Mouse (Mus musculus) myocyte (in vitro differentiated cells): Measurements from ENCODE around the gene Kif1b.

Experiments
- CEBPB ChIP-seq: IDR thresholded peaks from 2 replicates; pipeline ENCODE4 v1.6.1; 2011; ENCODE audit warnings: mild to moderate bottlenecking, moderate library complexity; ENCODE audit not compliant: poor library complexity, insufficient read depth, severe bottlenecking
- E2F4 ChIP-seq: IDR thresholded peaks from one replicate; pipeline ENCODE4 v1.6.1; 2011; ENCODE audit warnings: mild to moderate bottlenecking, control low read depth, moderate library complexity; ENCODE audit not compliant: insufficient read depth
- MAX ChIP-seq: IDR thresholded peaks from one replicate; pipeline ENCODE4 v1.6.1; 2011; ENCODE audit warnings: low read depth, mild to moderate bottlenecking, control low read depth
- MYOD1 ChIP-seq, 3 experiments: IDR thresholded peaks; one replicate each; pipeline ENCODE4 v1.6.1; 2011; ENCODE audit warnings: control low read depth in 2 of 3, low read depth in 2 of 3, mild to moderate bottlenecking in 2 of 3, moderate library complexity in 1 of 3; ENCODE audit not compliant: insufficient read length in 2 of 3, control insufficient read depth in 1 of 3
- MYOG ChIP-seq, 3 experiments: IDR thresholded peaks; one replicate each; pipeline ENCODE4 v1.6.1; 2011; ENCODE audit warnings: control low read depth in 2 of 3, low read depth in 2 of 3, mild to moderate bottlenecking in 2 of 3; ENCODE audit not compliant: insufficient read length in 2 of 3, control insufficient read depth in 1 of 3, insufficient read depth in 1 of 3
- POLR2A ChIP-seq: IDR thresholded peaks from one replicate; pipeline ENCODE4 v1.6.1; 2011; ENCODE audit warnings: low read depth, mild to moderate bottlenecking, control low read depth, moderate library complexity; ENCODE audit not compliant: insufficient read length
- POLR2AphosphoS2 ChIP-seq: IDR thresholded peaks from one replicate; pipeline ENCODE4 v1.6.1; 2011; ENCODE audit warnings: low read depth, control low read depth; ENCODE audit not compliant: insufficient read length
- SRF ChIP-seq: IDR thresholded peaks from one replicate; pipeline ENCODE4 v1.6.1; 2011; ENCODE audit warnings: low read depth; ENCODE audit not compliant: control insufficient read depth, insufficient read length
- TCF12 ChIP-seq: IDR thresholded peaks from one replicate; pipeline ENCODE4 v1.6.1; 2011; ENCODE audit warnings: mild to moderate bottlenecking, control low read depth; ENCODE audit not compliant: poor library complexity, insufficient read depth, severe bottlenecking
- USF1 ChIP-seq: IDR thresholded peaks from one replicate; pipeline ENCODE4 v1.6.1; 2011; ENCODE audit warnings: low read depth, mild to moderate bottlenecking, control low read depth, moderate library complexity

GRCm38 (mm10) chr4:149302136-149302535 lies 5.4 kb downstream of the Kif1b start:
- TF ChIP-seq POLR2A (no peak), TCF12 (no peak), USF1 (no peak), CEBPB (no peak), MAX (no peak), SRF (no peak), E2F4 (no peak), MYOD1 (IDR thresholded peaks at IDR 0.05; ENCODE audit: control insufficient read depth in 1 of 3, insufficient read length in 2 of 3, low read depth in 2 of 3) (no peak), POLR2AphosphoS2 (no peak), MYOG (IDR thresholded peaks at IDR 0.05; ENCODE audit: control insufficient read depth in 1 of 3, insufficient read depth in 1 of 3, insufficient read length in 2 of 3, low read depth in 2 of 3) (no peak)
